ENCODE assay signal across 8 mouse cellular contexts in the genomic region with DNA sequence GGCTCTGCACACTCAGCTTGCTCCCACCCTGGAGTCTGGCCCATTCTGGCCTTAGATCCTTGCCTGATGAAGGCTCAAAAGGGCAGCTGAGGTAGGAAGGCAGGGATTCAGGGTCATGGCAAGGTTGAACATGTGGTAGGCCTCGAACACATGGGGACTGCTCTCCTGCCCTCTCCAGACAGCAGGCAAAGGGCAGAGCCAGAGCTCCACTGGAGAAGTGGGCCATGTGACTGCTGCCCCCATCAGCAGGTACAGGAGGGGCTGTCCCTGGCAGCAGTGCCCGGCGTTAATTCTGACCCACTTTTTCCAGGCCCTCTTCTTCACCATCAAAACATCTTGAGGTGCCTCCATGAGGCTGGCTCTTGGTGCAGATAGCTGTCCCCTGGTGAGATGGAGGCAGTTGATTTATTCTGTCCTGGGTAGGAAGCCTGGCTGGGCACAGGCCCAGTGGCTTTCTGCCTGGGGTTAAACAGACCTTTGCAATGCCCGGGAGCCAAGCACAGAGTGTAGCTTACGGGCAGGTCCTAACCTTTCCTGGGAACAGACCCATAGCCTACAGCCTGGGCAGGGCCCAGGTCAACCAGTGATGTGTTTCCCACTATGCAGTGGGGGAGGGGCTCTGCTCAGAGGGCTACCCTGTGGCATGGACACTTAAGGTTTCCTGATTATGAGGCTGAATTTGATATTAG. TPM values are rescaled to one million over a fixed set of nuclear protein-coding genes. Genes with fewer than 3 reads are reported as not detected.
DNase-seq lines count a peak whose midpoint lies in the region; ATAC-seq and TF ChIP-seq lines count a peak whose summit lies in the region.

No protein-coding gene starts in this region.

- ATAC-seq in kidney, embryonic 15.5 days (replicated peaks; ENCODE audit: low FRiP score), result no peak
- ATAC-seq in heart, postnatal 0 days (ENCODE audit: insufficient read depth, low read depth), result no peak

- no peak overlapping the region for H3K27ac ChIP-seq in kidney, embryonic 15.5 days
- H3K27ac ChIP-seq in cortical plate, adult 2 months (ENCODE audit: insufficient read depth, low read length), result peak overlapping the region; percentile 90
- peak overlapping the region; percentile 70 for H3K27ac ChIP-seq in heart, postnatal 0 days (ENCODE audit: low read depth)
- peak overlapping the region; percentile 46; the same call in 1 of the 2 replicates for H3K27ac ChIP-seq in midbrain, embryonic 10.5 days (replicated peaks)

- peak overlapping the region; percentile 82 for H3K4me3 ChIP-seq in kidney, embryonic 15.5 days (replicated peaks)
- H3K4me3 ChIP-seq in cortical plate, adult 2 months (ENCODE audit: insufficient read depth, low read length), result peak overlapping the region; percentile 83
- H3K4me3 ChIP-seq in heart, postnatal 0 days (ENCODE audit: low read depth, low read length), result peak overlapping the region; percentile 79
- H3K4me3 ChIP-seq in midbrain, embryonic 10.5 days, result peak overlapping the region; percentile 89

- intact Hi-C loops in left cerebral cortex, postnatal 14 days (cut with DNase I), result no loop called here

- no peaks in the 10 kb centered on the region for H3K27me3 ChIP-seq in kidney, embryonic 15.5 days
- no peaks in the 10 kb centered on the region for H3K27me3 ChIP-seq in heart, postnatal 0 days (ENCODE audit: control insufficient read depth, insufficient read depth, low read length)
- H3K27me3 ChIP-seq in midbrain, embryonic 10.5 days (ENCODE audit: low read depth, poor library complexity, severe bottlenecking), result no peaks in the 10 kb centered on the region

- H3K36me3 ChIP-seq in kidney, embryonic 15.5 days, result peaks cover 51% of the 10 kb centered on the region
- peaks cover 24% of the 10 kb centered on the region for H3K36me3 ChIP-seq in heart, postnatal 0 days (replicated peaks; ENCODE audit: control insufficient read depth, insufficient read depth, low read length)
- peaks cover 56% of the 10 kb centered on the region for H3K36me3 ChIP-seq in midbrain, embryonic 10.5 days

- no peaks in the 10 kb centered on the region for H3K9me3 ChIP-seq in kidney, embryonic 15.5 days (replicated peaks)
- H3K9me3 ChIP-seq in heart, postnatal 0 days (replicated peaks; ENCODE audit: control insufficient read depth, low read length), result no peaks in the 10 kb centered on the region
- H3K9me3 ChIP-seq in midbrain, embryonic 10.5 days (replicated peaks), result no peaks in the 10 kb centered on the region

- WGBS in kidney, embryonic 15.5 days, result 71% methylated on average over 5 of the region's 5 CpGs
- WGBS in heart, postnatal 0 days, result 48% methylated on average over 5 of the region's 5 CpGs
- 93% methylated on average over 5 of the region's 5 CpGs for WGBS in midbrain, embryonic 10.5 days

- TF ChIP-seq POLR2A in cortical plate, adult 2 months (IDR thresholded peaks at IDR 0.05; ENCODE audit: extremely low read depth, insufficient read depth, low read length), result no peak

- H3K4me1 ChIP-seq in kidney, embryonic 15.5 days, result peaks cover 41% of the 10 kb centered on the region
- peaks cover 8% of the 10 kb centered on the region for H3K4me1 ChIP-seq in cortical plate, adult 2 months (ENCODE audit: control insufficient read depth, insufficient read depth, low read length)
- peaks cover 42% of the 10 kb centered on the region for H3K4me1 ChIP-seq in heart, postnatal 0 days (ENCODE audit: control insufficient read depth, insufficient read depth)
- H3K4me1 ChIP-seq in midbrain, embryonic 10.5 days, result peaks cover 54% of the 10 kb centered on the region

- no peak for DNase-seq in kidney, postnatal 4 days
- DNase-seq in heart, postnatal 0 days (ENCODE audit: low spot score), result no peak
- no peak for DNase-seq in midbrain, embryonic 10.5 days (ENCODE audit: low spot score)
- no peak for DNase-seq in left cerebral cortex, postnatal 14 days (ENCODE audit: low spot score in 2 of 2)
- no peak for DNase-seq in T-cell, adult 2 months (ENCODE audit: low spot score)
- DNase-seq in left cerebral cortex, adult 8-10 months (ENCODE audit: low spot score in 2 of 2), result no peak

- H3K9ac ChIP-seq in kidney, embryonic 15.5 days, result peak overlapping the region; percentile 91; the same call in 1 of the 2 replicates
- H3K9ac ChIP-seq in heart, postnatal 0 days (replicated peaks; ENCODE audit: low read depth, low read length), result peak overlapping the region; percentile 88; the same call in 1 of the 2 replicates

- peak overlapping the region; percentile 86 for H3K4me2 ChIP-seq in kidney, embryonic 15.5 days
- peak overlapping the region; percentile 67 for H3K4me2 ChIP-seq in heart, postnatal 0 days (ENCODE audit: low read depth, low read length)

- TF ChIP-seq CTCF in cortical plate, adult 2 months (IDR thresholded peaks at IDR 0.05; ENCODE audit: extremely low read depth, insufficient read depth, low read length), result no peak
- no peak for TF ChIP-seq CTCF in heart, postnatal 0 days (IDR thresholded peaks at IDR 0.05; ENCODE audit: low read depth)

- TF ChIP-seq EP300 in heart, postnatal 0 days (IDR thresholded peaks at IDR 0.05; ENCODE audit: low read depth), result no peak

RNA-seq across cellular contexts. Expression of a gene that starts 2.3 kb away (rescaled TPM):
- 913 and 925 TPM in 2 replicates for polyA plus RNA-seq in kidney, embryonic 15.5 days (2015; fragmentation: Nextera tagmentation; extraction: Ambion mirVana)
- 1,018 and 1,074 TPM in 2 replicates for polyA plus RNA-seq in cortical plate, adult 2 months (2012; rRNA removed)
- 1,449 and 1,606 TPM in 2 replicates for total RNA-seq in heart, postnatal 0 days (2014; rRNA removed; ENCODE audit: low replicate concordance)
- 1,256 and 1,260 TPM in 2 replicates for polyA plus RNA-seq in heart, postnatal 0 days (2015; fragmentation: Nextera tagmentation; extraction: Ambion mirVana)
- 607 and 655 TPM in 2 replicates for polyA plus RNA-seq in midbrain, embryonic 10.5 days (2016; fragmentation: Nextera tagmentation; extraction: Ambion mirVana)
- 100 to 1,000 TPM; 785 to 820 TPM for total RNA-seq in left cerebral cortex, postnatal 14 days (2021)
- 100 to 1,000 TPM; 545 to 609 (median 570) TPM for total RNA-seq in left cerebral cortex, adult 8-10 months (2022)

RNA-seq across cellular contexts. Expression of a gene that starts 9.9 kb away (rescaled TPM):
- polyA plus RNA-seq in kidney, embryonic 15.5 days (2015; fragmentation: Nextera tagmentation; extraction: Ambion mirVana), result 0.05 and 0.19 TPM in 2 replicates
- 123 and 128 TPM in 2 replicates for polyA plus RNA-seq in cortical plate, adult 2 months (2012; rRNA removed)
- total RNA-seq in heart, postnatal 0 days (2014; rRNA removed; ENCODE audit: low replicate concordance), result 3.5 and 5.5 TPM in 2 replicates
- 0.40 and 0.45 TPM in 2 replicates for polyA plus RNA-seq in heart, postnatal 0 days (2015; fragmentation: Nextera tagmentation; extraction: Ambion mirVana)
- 0.05 TPM in 2 replicates for polyA plus RNA-seq in midbrain, embryonic 10.5 days (2016; fragmentation: Nextera tagmentation; extraction: Ambion mirVana)
- total RNA-seq in left cerebral cortex, postnatal 14 days (2021), result 10 to 100 TPM; 93.4 to 99.2 TPM
- 100 to 1,000 TPM; 162 to 182 (median 166) TPM for total RNA-seq in left cerebral cortex, adult 8-10 months (2022)

RNA-seq across cellular contexts. Expression of a gene that starts 17.7 kb away (rescaled TPM):
- polyA plus RNA-seq in kidney, embryonic 15.5 days (2015; fragmentation: Nextera tagmentation; extraction: Ambion mirVana), result 0.50 and 0.95 TPM in 2 replicates
- 1.1 and 1.4 TPM in 2 replicates for polyA plus RNA-seq in cortical plate, adult 2 months (2012; rRNA removed)
- 2.4 and 2.5 TPM in 2 replicates for total RNA-seq in heart, postnatal 0 days (2014; rRNA removed; ENCODE audit: low replicate concordance)
- polyA plus RNA-seq in heart, postnatal 0 days (2015; fragmentation: Nextera tagmentation; extraction: Ambion mirVana), result 2.1 and 2.8 TPM in 2 replicates
- polyA plus RNA-seq in midbrain, embryonic 10.5 days (2016; fragmentation: Nextera tagmentation; extraction: Ambion mirVana), result 0.98 and 1.0 TPM in 2 replicates
- total RNA-seq in left cerebral cortex, postnatal 14 days (2021), result 1 to 10 TPM in 1 of 2 experiments, under 1 TPM in 1; 0.81 to 1.6 TPM
- 1 to 10 TPM; 2.2 to 3.6 (median 3.2) TPM for total RNA-seq in left cerebral cortex, adult 8-10 months (2022)

RNA-seq across cellular contexts. Expression of a gene that starts 24.6 kb away (rescaled TPM):
- polyA plus RNA-seq in kidney, embryonic 15.5 days (2015; fragmentation: Nextera tagmentation; extraction: Ambion mirVana), result 88.4 and 100 TPM in 2 replicates
- polyA plus RNA-seq in cortical plate, adult 2 months (2012; rRNA removed), result 110 TPM in 2 replicates
- 162 and 183 TPM in 2 replicates for total RNA-seq in heart, postnatal 0 days (2014; rRNA removed; ENCODE audit: low replicate concordance)
- 115 and 120 TPM in 2 replicates for polyA plus RNA-seq in heart, postnatal 0 days (2015; fragmentation: Nextera tagmentation; extraction: Ambion mirVana)
- 223 and 270 TPM in 2 replicates for polyA plus RNA-seq in midbrain, embryonic 10.5 days (2016; fragmentation: Nextera tagmentation; extraction: Ambion mirVana)
- total RNA-seq in left cerebral cortex, postnatal 14 days (2021), result 10 to 100 TPM; 64.2 to 70.3 TPM
- total RNA-seq in left cerebral cortex, adult 8-10 months (2022), result 10 to 100 TPM; 65.7 to 72.5 (median 70.4) TPM

RNA-seq across cellular contexts. Expression of a gene that starts 37.4 kb away (rescaled TPM):
- 71.2 and 81.4 TPM in 2 replicates for polyA plus RNA-seq in kidney, embryonic 15.5 days (2015; fragmentation: Nextera tagmentation; extraction: Ambion mirVana)
- polyA plus RNA-seq in cortical plate, adult 2 months (2012; rRNA removed), result 87.5 and 88.2 TPM in 2 replicates
- total RNA-seq in heart, postnatal 0 days (2014; rRNA removed; ENCODE audit: low replicate concordance), result 19.7 and 28.3 TPM in 2 replicates
- 43.6 and 45.3 TPM in 2 replicates for polyA plus RNA-seq in heart, postnatal 0 days (2015; fragmentation: Nextera tagmentation; extraction: Ambion mirVana)
- 68.3 and 74.9 TPM in 2 replicates for polyA plus RNA-seq in midbrain, embryonic 10.5 days (2016; fragmentation: Nextera tagmentation; extraction: Ambion mirVana)
- 10 to 100 TPM; 71.9 to 77.9 TPM for total RNA-seq in left cerebral cortex, postnatal 14 days (2021)
- total RNA-seq in left cerebral cortex, adult 8-10 months (2022), result 10 to 100 TPM; 65.1 to 74.5 (median 69.8) TPM

Comparison
In these comparisons a context has a peak if more than half of its experiments do, and no peak if none do; other contexts are left out.
1. RNA of a gene that starts 9.9 kb away (polyA plus RNA-seq): 123 to 128 TPM in cortical plate, adult 2 months; 0.40 to 0.45 TPM in heart, postnatal 0 days, 0.05 to 0.19 TPM in kidney, embryonic 15.5 days and 0.05 TPM in midbrain, embryonic 10.5 days; every median in the first group is over 10 times any median in the second.
2. Peak in every context shown above with its lines, with median percentiles within 50 percentile points of each other: H3K4me3 ChIP-seq.